Mouse (Mus musculus) liver, embryonic 11.5 days (tissue): ENCODE measurements around the gene Psmb2. TPM values are rescaled to one million over a fixed set of nuclear protein-coding genes. Genes with fewer than 3 reads are reported as not detected.

Source experiments
- ATAC-seq: fragments of 200-750 bp; cut with Nextera tagmentation; replicated peaks from 2 replicates; pipeline ENCODE4 v1.8.0; 2017; ENCODE audit warnings: moderate number of reproducible peaks, mild to moderate bottlenecking, moderate TSS enrichment, moderate library complexity; ENCODE audit not compliant: low FRiP score
- DNase-seq: peaks from one replicate; pipeline ENCODE4 v3.0.0-alpha.2; 2017; ENCODE audit warnings: low spot score
- H3K27ac ChIP-seq: fragments of 300-500 bp; sonication (generic); 2 replicates; pipeline ENCODE4 v1.5.1; 2014; ENCODE audit warnings: mild to moderate bottlenecking, low read depth, low read length, control low read depth
- H3K27me3 ChIP-seq: fragments of 300-500 bp; sonication (generic); replicated peaks from 2 replicates; pipeline ENCODE4 v1.6.1; 2014; ENCODE audit warnings: low read length, mixed read lengths; ENCODE audit not compliant: control insufficient read depth, insufficient read depth
- H3K36me3 ChIP-seq: fragments of 300-500 bp; sonication (generic); 2 replicates; pipeline ENCODE4 v1.6.1; 2014; ENCODE audit warnings: mild to moderate bottlenecking, low read length, moderate library complexity, mixed read lengths; ENCODE audit not compliant: control insufficient read depth, insufficient read depth
- H3K4me1 ChIP-seq: fragments of 300-500 bp; sonication (generic); replicated peaks from 2 replicates; pipeline ENCODE4 v1.6.1; 2014; ENCODE audit warnings: low read length, mixed read lengths; ENCODE audit not compliant: control insufficient read depth, insufficient read depth
- H3K4me2 ChIP-seq: fragments of 300-500 bp; sonication (generic); 2 replicates; pipeline ENCODE4 v1.6.1; 2014; ENCODE audit warnings: mild to moderate bottlenecking, control low read depth, moderate library complexity
- H3K4me3 ChIP-seq: fragments of 300-500 bp; sonication (generic); 2 replicates; pipeline ENCODE4 v1.5.1; 2014; ENCODE audit warnings: low read depth, low read length, control low read depth
- H3K9ac ChIP-seq: fragments of 300-500 bp; sonication (generic); 2 replicates; pipeline ENCODE4 v1.6.1; 2014; ENCODE audit warnings: low read depth, low read length, control low read depth
- H3K9me3 ChIP-seq: fragments of 300-500 bp; sonication (generic); 2 replicates; pipeline ENCODE4 v1.6.1; 2016; ENCODE audit warnings: low read length, inconsistent platforms, mixed read lengths; ENCODE audit not compliant: control insufficient read depth
- WGBS: fragments of 180-500 bp; shearing (Covaris S2); extraction: QIAGEN DNeasy Blood & Tissue Kit; methylation state at CpG from one replicate; pipeline ENCODE4 v1.1.7; 2014; 5-methylcytosine and 5-hydroxymethylcytosine counted together
- polyA plus RNA-seq: library from polyadenylated mRNA; unstranded; fragments of >200 nt; fragmentation: Nextera tagmentation; extraction: Ambion mirVana; gene quantifications from 2 replicates; pipeline ENCODE4 v1.2.1, GENCODE M21; 2014

The Psmb2 gene
- polyA plus RNA-seq, 1 experiment from 2014 or later, result 535 TPM

GRCm38 (mm10) chr4:126689457-126689856 is 12.0 kb downstream of the Psmb2 start:
- no peak overlapping the region for H3K4me2 ChIP-seq
- no peaks in the 10 kb centered on the region for H3K4me1 ChIP-seq
- peaks cover 22% of the 10 kb centered on the region for H3K36me3 ChIP-seq
- no peaks in the 10 kb centered on the region for H3K9me3 ChIP-seq
- WGBS, result 96% methylated on average over 2 of the region's 2 CpGs
- ATAC-seq (no peak), DNase-seq (no peak)
- no peak overlapping the region for H3K9ac ChIP-seq
- no peaks in the 10 kb centered on the region for H3K27me3 ChIP-seq
- no peak overlapping the region for H3K27ac ChIP-seq
- no peak overlapping the region for H3K4me3 ChIP-seq

GRCm38 (mm10) chr4:126693021-126693420 is 15.6 kb downstream of the Psmb2 start:
- Histone ChIP-seq H3K4me1 (no peaks in the 10 kb centered on the region), H3K9me3 (no peaks in the 10 kb centered on the region), H3K4me2 (no peak overlapping the region), H3K27ac (no peak overlapping the region), H3K27me3 (no peaks in the 10 kb centered on the region), H3K36me3 (peaks cover 5% of the 10 kb centered on the region), H3K9ac (no peak overlapping the region), H3K4me3 (no peak overlapping the region)
- ATAC-seq (no peak), DNase-seq (no peak)
- 90% methylated on average over 5 of the region's 5 CpGs for WGBS

GRCm38 (mm10) chr4:126696908-126697307 is 19.5 kb downstream of the Psmb2 start:
- no peaks in the 10 kb centered on the region for H3K4me1 ChIP-seq
- DNase-seq (no peak), ATAC-seq (no peak)
- no peaks in the 10 kb centered on the region for H3K27me3 ChIP-seq
- H3K4me2 ChIP-seq, result no peak overlapping the region
- no peak overlapping the region for H3K27ac ChIP-seq
- no peak overlapping the region for H3K4me3 ChIP-seq
- H3K9ac ChIP-seq, result no peak overlapping the region
- H3K9me3 ChIP-seq, result no peaks in the 10 kb centered on the region
- H3K36me3 ChIP-seq, result peaks cover 5% of the 10 kb centered on the region; the same call in 1 of the 2 replicates
- 91% methylated on average over 4 of the region's 4 CpGs for WGBS

GRCm38 (mm10) chr4:126706630-126707438 is 29.4 kb downstream of the Psmb2 start:
- ATAC-seq, result no peak
- no peak overlapping the region for H3K4me3 ChIP-seq
- no peak overlapping the region for H3K9ac ChIP-seq
- H3K4me1 ChIP-seq, result no peaks in the 10 kb centered on the region
- peaks cover 24% of the 10 kb centered on the region for H3K36me3 ChIP-seq
- H3K9me3 ChIP-seq, result no peaks in the 10 kb centered on the region
- WGBS, result 81% methylated on average over 12 of the region's 12 CpGs
- no peak overlapping the region for H3K27ac ChIP-seq
- no peaks in the 10 kb centered on the region for H3K27me3 ChIP-seq
- no peak overlapping the region for H3K4me2 ChIP-seq
- no peak for DNase-seq

GRCm38 (mm10) chr4:126707439-126707826 is 30.0 kb downstream of the Psmb2 start:
- no peak overlapping the region for H3K4me3 ChIP-seq
- no peaks in the 10 kb centered on the region for H3K9me3 ChIP-seq
- no peak overlapping the region for H3K4me2 ChIP-seq
- no peak overlapping the region for H3K9ac ChIP-seq
- ATAC-seq, result no peak
- H3K4me1 ChIP-seq, result no peaks in the 10 kb centered on the region
- H3K27ac ChIP-seq, result no peak overlapping the region
- no peaks in the 10 kb centered on the region for H3K27me3 ChIP-seq
- no peak for DNase-seq
- H3K36me3 ChIP-seq, result peaks cover 24% of the 10 kb centered on the region
- 88% methylated on average over 5 of the region's 5 CpGs for WGBS

- DNase-seq, result no peak
- H3K4me1 ChIP-seq, result 0 out of 2 replicates have a peak, but pooled peaks cover 4% of the 10 kb centered on the region
- peaks cover 83% of the 10 kb centered on the region for H3K27me3 ChIP-seq
- no peaks in the 10 kb centered on the region for H3K36me3 ChIP-seq
- H3K9me3 ChIP-seq, result no peaks in the 10 kb centered on the region
- 7% methylated on average over 18 of the region's 18 CpGs for WGBS
- H3K9ac ChIP-seq, result no peak overlapping the region
- ATAC-seq, result no peak
- no peak overlapping the region for H3K27ac ChIP-seq
- no peak overlapping the region for H3K4me2 ChIP-seq
- H3K4me3 ChIP-seq, result no peak overlapping the region
These were observed 54.7 kb downstream of the Psmb2 start for GRCm38 (mm10) chr4:126732111-126732510.

GRCm38 (mm10) chr4:126732531-126733380 is 55.3 kb downstream of the Psmb2 start:
- no peaks in the 10 kb centered on the region for H3K36me3 ChIP-seq
- H3K9ac ChIP-seq, result no peak overlapping the region
- DNase-seq (no peak), ATAC-seq (no peak)
- 0 out of 2 replicates have a peak, but pooled peaks cover 4% of the 10 kb centered on the region for H3K4me1 ChIP-seq
- no peaks in the 10 kb centered on the region for H3K9me3 ChIP-seq
- WGBS, result 9% methylated on average over 26 of the region's 26 CpGs
- H3K4me2 ChIP-seq, result no peak overlapping the region
- no peak overlapping the region for H3K27ac ChIP-seq
- peaks cover 90% of the 10 kb centered on the region for H3K27me3 ChIP-seq
- no peak overlapping the region for H3K4me3 ChIP-seq

- no peak overlapping the region for H3K4me3 ChIP-seq
- H3K9ac ChIP-seq, result no peak overlapping the region
- 5% methylated on average over 16 of the region's 16 CpGs for WGBS
- H3K9me3 ChIP-seq, result no peaks in the 10 kb centered on the region
- peaks cover 99% of the 10 kb centered on the region for H3K27me3 ChIP-seq
- no peak for ATAC-seq
- no peak for DNase-seq
- no peak overlapping the region for H3K4me2 ChIP-seq
- no peak overlapping the region for H3K27ac ChIP-seq
- H3K36me3 ChIP-seq, result no peaks in the 10 kb centered on the region
- 0 out of 2 replicates have a peak, but pooled peaks cover 4% of the 10 kb centered on the region for H3K4me1 ChIP-seq
These were observed 56.7 kb downstream of the Psmb2 start for GRCm38 (mm10) chr4:126734001-126734603.
